1 mouse cellular context compared by ENCODE assay signal in the genomic region with DNA sequence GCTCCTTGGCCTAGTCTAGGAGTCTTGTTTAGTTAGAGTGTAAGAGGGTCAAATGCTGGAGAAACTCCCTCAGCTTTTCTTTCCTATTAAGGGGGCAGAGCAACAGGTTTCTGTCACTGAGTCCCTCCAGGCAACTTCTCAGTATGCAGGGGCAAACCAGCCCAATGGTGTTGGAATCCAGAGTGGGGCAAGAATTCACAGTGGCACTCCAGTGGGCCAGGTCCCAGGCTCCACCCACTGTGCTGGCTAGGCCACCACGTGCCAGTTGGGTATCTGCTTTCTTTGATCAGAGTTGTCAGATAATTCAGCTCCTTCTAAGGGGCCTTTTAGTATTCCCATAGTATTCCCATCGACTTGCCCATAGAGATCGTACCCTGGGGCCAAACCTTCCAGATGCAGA.
TF ChIP-seq lines count a peak whose summit lies in the region.

No protein-coding gene starts in this region.

TF ChIP-seq in MEL, 35 proteins besides CTCF, POLR2A, EP300 and RAD21 (continued from another document):
- no peak for TF ChIP-seq POLR2AphosphoS5 (IDR thresholded peaks at IDR 0.05; ENCODE audit: borderline replicate concordance, low read depth, low read length)
- no peak for TF ChIP-seq TBP (IDR thresholded peaks at IDR 0.05; ENCODE audit: low read depth, low read length)
- no peak for TF ChIP-seq TAL1 (IDR thresholded peaks at IDR 0.05; ENCODE audit: low read length)
- TF ChIP-seq POLR2AphosphoS2 (IDR thresholded peaks at IDR 0.05; ENCODE audit: low read length), result no peak
- TF ChIP-seq ETS1 (IDR thresholded peaks at IDR 0.05; ENCODE audit: low read depth, low read length), result no peak
- TF ChIP-seq E2F4 (IDR thresholded peaks at IDR 0.05; ENCODE audit: borderline replicate concordance, low read depth, low read length), result no peak
- TF ChIP-seq SMC3 (IDR thresholded peaks at IDR 0.05; ENCODE audit: low read depth, low read length), result no peak
- no peak for TF ChIP-seq MYC (IDR thresholded peaks at IDR 0.05; ENCODE audit: low read depth, low read length)
- TF ChIP-seq USF2 (IDR thresholded peaks at IDR 0.05; ENCODE audit: borderline replicate concordance in 1 of 2, insufficient read depth in 1 of 2, low read depth in 1 of 2, low read length in 2 of 2), result no peak
- TF ChIP-seq MAFK (IDR thresholded peaks at IDR 0.05; ENCODE audit: borderline replicate concordance, low read depth, low read length), result no peak
